Mouse (Mus musculus) embryonic facial prominence, embryonic 13.5 days (tissue): ENCODE measurements at regions not wholly inside any gene's neighbourhood (a gene's known extent, or its start where the extent isn't known, plus 50 kb on each side); places are given as distances from the start of the nearest gene placed in this dataset.
A peak's percentile ranks its signal among the peaks of the same experiment; 100 is the strongest.

Experiments used
- ATAC-seq: fragments of 200-750 bp; cut with Nextera tagmentation; 2 replicates; pipeline ENCODE4 v1.8.0; 2017; ENCODE audit warnings: low read depth; ENCODE audit not compliant: insufficient number of reproducible peaks, insufficient read depth, low FRiP score, low TSS enrichment
- H3K27ac ChIP-seq: fragments of 300-500 bp; sonication (generic); 2 replicates; pipeline ENCODE4 v1.5.1; 2015; ENCODE audit warnings: moderate library complexity, mild to moderate bottlenecking, inconsistent platforms
- H3K27me3 ChIP-seq: fragments of 300-500 bp; sonication (generic); 2 replicates; pipeline ENCODE4 v1.6.1; 2015; ENCODE audit warnings: mild to moderate bottlenecking, inconsistent platforms
- H3K36me3 ChIP-seq: fragments of 300-500 bp; sonication (generic); 2 replicates; pipeline ENCODE4 v1.6.1; 2015; ENCODE audit warnings: mild to moderate bottlenecking, inconsistent platforms
- H3K4me1 ChIP-seq: fragments of 300-500 bp; sonication (generic); 2 replicates; pipeline ENCODE4 v1.6.1; 2015; ENCODE audit warnings: inconsistent platforms
- H3K4me2 ChIP-seq: fragments of 300-500 bp; sonication (generic); 2 replicates; pipeline ENCODE4 v1.6.1; 2015; ENCODE audit warnings: moderate library complexity, mild to moderate bottlenecking, inconsistent platforms
- H3K4me3 ChIP-seq: fragments of 300-500 bp; sonication (generic); 2 replicates; pipeline ENCODE4 v1.5.1; 2015; ENCODE audit warnings: mild to moderate bottlenecking, inconsistent platforms
- H3K9ac ChIP-seq: fragments of 300-500 bp; sonication (generic); 2 replicates; pipeline ENCODE4 v1.6.1; 2015; ENCODE audit warnings: mild to moderate bottlenecking, inconsistent platforms
- H3K9me3 ChIP-seq: fragments of 300-500 bp; sonication (generic); 2 replicates; pipeline ENCODE4 v1.6.1; 2016; ENCODE audit warnings: inconsistent platforms
- WGBS: fragments of 180-500 bp; shearing (Covaris S2); methylation state at CpG from one replicate; pipeline ENCODE4 v1.1.7; 2015; ENCODE audit warnings: mixed read lengths; 5-methylcytosine and 5-hydroxymethylcytosine counted together

- H3K4me1 ChIP-seq: peaks cover 34% of the 10 kb centered on the region
- no peak overlapping the region for H3K4me2 ChIP-seq
- H3K27me3 ChIP-seq: no peaks in the 10 kb centered on the region
- H3K9me3 ChIP-seq: no peaks in the 10 kb centered on the region
- no peak overlapping the region for H3K4me3 ChIP-seq
- 35% methylated on average over 3 of the region's 3 CpGs for WGBS
- H3K9ac ChIP-seq: no peak overlapping the region
- H3K27ac ChIP-seq: no peak overlapping the region
- ATAC-seq: no peak
- no peaks in the 10 kb centered on the region for H3K36me3 ChIP-seq
Observed at GRCm38 (mm10) chr10:111783496-111783895, 189.0 kb upstream of the Krr1 start.

- no peaks in the 10 kb centered on the region for H3K36me3 ChIP-seq
- WGBS: 37% methylated on average over 12 of the region's 12 CpGs
- no peak overlapping the region for H3K9ac ChIP-seq
- no peak for ATAC-seq
- H3K4me1 ChIP-seq: peaks cover 34% of the 10 kb centered on the region
- H3K27me3 ChIP-seq: no peaks in the 10 kb centered on the region
- H3K9me3 ChIP-seq: no peaks in the 10 kb centered on the region
- H3K4me2 ChIP-seq: no peak overlapping the region
- H3K27ac ChIP-seq: no peak overlapping the region; the same call in 1 of the 2 replicates
- H3K4me3 ChIP-seq: no peak overlapping the region
Observed at GRCm38 (mm10) chr10:111784065-111784853, 188.2 kb upstream of the Krr1 start.

- no peaks in the 10 kb centered on the region for H3K9me3 ChIP-seq
- no peak overlapping the region for H3K9ac ChIP-seq
- no peak overlapping the region for H3K4me3 ChIP-seq
- H3K27ac ChIP-seq: peak overlapping the region; percentile 22; the same call in 1 of the 2 replicates
- WGBS: 19% methylated on average over 9 of the region's 9 CpGs
- no peaks in the 10 kb centered on the region for H3K36me3 ChIP-seq
- ATAC-seq: 0 out of 2 replicates have a peak, but pooled peaks have one; percentile 27
- H3K4me1 ChIP-seq: peaks cover 34% of the 10 kb centered on the region
- H3K4me2 ChIP-seq: peak overlapping the region; percentile 46
- no peaks in the 10 kb centered on the region for H3K27me3 ChIP-seq
Observed at GRCm38 (mm10) chr10:111787175-111787574, 185.3 kb upstream of the Krr1 start.

- H3K27me3 ChIP-seq: no peaks in the 10 kb centered on the region
- H3K9me3 ChIP-seq: no peaks in the 10 kb centered on the region
- no peak overlapping the region for H3K4me2 ChIP-seq
- H3K27ac ChIP-seq: no peak overlapping the region
- H3K4me1 ChIP-seq: peaks cover 24% of the 10 kb centered on the region
- no peak for ATAC-seq
- WGBS: 69% methylated on average over 9 of the region's 9 CpGs
- H3K36me3 ChIP-seq: no peaks in the 10 kb centered on the region
- H3K9ac ChIP-seq: no peak overlapping the region
- no peak overlapping the region for H3K4me3 ChIP-seq
Observed at GRCm38 (mm10) chr10:111789264-111789663, 183.2 kb upstream of the Krr1 start.

GRCm38 (mm10) chr10:111790911-111791310 lies 181.6 kb upstream of the Krr1 start:
- Histone ChIP-seq H3K4me1 (peaks cover 27% of the 10 kb centered on the region), H3K36me3 (no peaks in the 10 kb centered on the region), H3K27me3 (no peaks in the 10 kb centered on the region), H3K9ac (no peak overlapping the region), H3K4me2 (no peak overlapping the region), H3K4me3 (no peak overlapping the region), H3K27ac (no peak overlapping the region), H3K9me3 (no peaks in the 10 kb centered on the region)
- no peak for ATAC-seq
- 84% methylated on average over 2 of the region's 2 CpGs for WGBS

GRCm38 (mm10) chr10:111795056-111795455 lies 177.4 kb upstream of the Krr1 start:
- ATAC-seq: no peak
- H3K4me1 ChIP-seq: peaks cover 24% of the 10 kb centered on the region
- H3K9me3 ChIP-seq: no peaks in the 10 kb centered on the region
- H3K4me2 ChIP-seq: no peak overlapping the region
- H3K27me3 ChIP-seq: no peaks in the 10 kb centered on the region
- H3K27ac ChIP-seq: no peak overlapping the region
- H3K9ac ChIP-seq: no peak overlapping the region
- no peaks in the 10 kb centered on the region for H3K36me3 ChIP-seq
- WGBS: 76% methylated on average over 5 of the region's 5 CpGs
- no peak overlapping the region for H3K4me3 ChIP-seq

GRCm38 (mm10) chr10:111795756-111796155 lies 176.7 kb upstream of the Krr1 start:
- H3K36me3 ChIP-seq: no peaks in the 10 kb centered on the region
- WGBS: 36% methylated on average over 3 of the region's 3 CpGs

GRCm38 (mm10) chr10:111798851-111799281 lies 173.6 kb upstream of the Krr1 start:
- Histone ChIP-seq H3K9ac (no peak overlapping the region), H3K27ac (peak overlapping the region; percentile 55), H3K36me3 (no peaks in the 10 kb centered on the region), H3K9me3 (no peaks in the 10 kb centered on the region), H3K27me3 (no peaks in the 10 kb centered on the region), H3K4me3 (no peak overlapping the region), H3K4me1 (peaks cover 53% of the 10 kb centered on the region), H3K4me2 (no peak overlapping the region)
- WGBS: 44% methylated on average over 7 of the region's 7 CpGs
- no peak for ATAC-seq

More at GRCm38 (mm10) chr10:111795756-111796155, 176.7 kb upstream of the Krr1 start:
- Histone ChIP-seq H3K9me3 (no peaks in the 10 kb centered on the region), H3K4me1 (peaks cover 30% of the 10 kb centered on the region), H3K4me3 (no peak overlapping the region), H3K27me3 (no peaks in the 10 kb centered on the region), H3K4me2 (no peak overlapping the region), H3K27ac (no peak overlapping the region), H3K9ac (no peak overlapping the region)
- no peak for ATAC-seq

GRCm38 (mm10) chr10:111799850-111800589 lies 172.4 kb upstream of the Krr1 start:
- ATAC-seq: no peak
- WGBS: 36% methylated on average over 14 of the region's 14 CpGs
- Histone ChIP-seq H3K4me1 (peaks cover 50% of the 10 kb centered on the region), H3K4me2 (peak overlapping the region; percentile 11; the same call in 1 of the 2 replicates), H3K4me3 (no peak overlapping the region), H3K27me3 (no peaks in the 10 kb centered on the region), H3K27ac (peak overlapping the region; percentile 55), H3K9me3 (no peaks in the 10 kb centered on the region), H3K36me3 (no peaks in the 10 kb centered on the region), H3K9ac (no peak overlapping the region)

- Histone ChIP-seq H3K27me3 (no peaks in the 10 kb centered on the region), H3K4me2 (no peak overlapping the region), H3K9me3 (no peaks in the 10 kb centered on the region), H3K4me1 (peaks cover 46% of the 10 kb centered on the region), H3K4me3 (no peak overlapping the region), H3K9ac (no peak overlapping the region), H3K27ac (no peak overlapping the region), H3K36me3 (no peaks in the 10 kb centered on the region)
- 77% methylated on average over 3 of the region's 3 CpGs for WGBS
- no peak; the same call in 1 of the 2 replicates for ATAC-seq
Observed at GRCm38 (mm10) chr10:111800590-111800935, 171.9 kb upstream of the Krr1 start.

- no peaks in the 10 kb centered on the region for H3K27me3 ChIP-seq
- no peak for ATAC-seq
- H3K9ac ChIP-seq: no peak overlapping the region
- H3K4me3 ChIP-seq: no peak overlapping the region
- H3K27ac ChIP-seq: peak overlapping the region; percentile 64
- WGBS: 34% methylated on average over 12 of the region's 12 CpGs
- no peaks in the 10 kb centered on the region for H3K36me3 ChIP-seq
- peak overlapping the region; percentile 28 for H3K4me2 ChIP-seq
- H3K4me1 ChIP-seq: peaks cover 46% of the 10 kb centered on the region
- H3K9me3 ChIP-seq: no peaks in the 10 kb centered on the region
Observed at GRCm38 (mm10) chr10:111801021-111801793, 171.3 kb upstream of the Krr1 start.
